Mouse (Mus musculus) MEL (cell line): ENCODE measurements around the gene Lep. TPM values are rescaled to one million over a fixed set of nuclear protein-coding genes. Genes with fewer than 3 reads are reported as not detected.
A peak's percentile ranks its signal among the peaks of the same experiment; 100 is the strongest.

Experiments
- DNase-seq: peaks from one replicate; pipeline ENCODE4 v3.0.0; 2011; ENCODE audit warnings: low read depth, low spot score
- H3K27ac ChIP-seq: 2 replicates; pipeline ENCODE4 v1.5.1; 2012; ENCODE audit warnings: low read depth, mild to moderate bottlenecking, control low read depth, low read length, moderate library complexity; ENCODE audit not compliant: control insufficient read depth
- H3K27me3 ChIP-seq, 2 experiments: fragments of 150-350 bp in 1 of 2; sonication (generic) in 1 of 2; 2 replicates each; pipeline ENCODE4 v1.6.1; 2012; ENCODE audit warnings: low read length in 2 of 2, mild to moderate bottlenecking in 2 of 2, improper control_type of control experiment in 1 of 2, moderate library complexity in 1 of 2; ENCODE audit not compliant: insufficient read depth in 2 of 2, control insufficient read depth in 1 of 2
- H3K36me3 ChIP-seq, 2 experiments: 2 replicates each; pipeline ENCODE4 v1.6.1; 2012 to 2014; ENCODE audit warnings: low read length in 2 of 2, improper control_type of control experiment in 1 of 2, inconsistent platforms in 1 of 2, mild to moderate bottlenecking in 1 of 2; ENCODE audit not compliant: insufficient read depth in 2 of 2, control insufficient read depth in 1 of 2
- H3K4me1 ChIP-seq, 2 experiments: fragments of 150-350 bp in 1 of 2; sonication (generic) in 1 of 2; 2 replicates each; pipeline ENCODE4 v1.6.1; 2012; ENCODE audit warnings: low read length in 2 of 2, improper control_type of control experiment in 1 of 2, mild to moderate bottlenecking in 1 of 2; ENCODE audit not compliant: insufficient read depth in 2 of 2, control insufficient read depth in 1 of 2
- H3K4me3 ChIP-seq, 2 experiments: fragments of 150-350 bp in 1 of 2; sonication (generic) in 1 of 2; 2 replicates each; pipeline ENCODE4 v1.5.1; 2012; ENCODE audit warnings: low read depth in 2 of 2, low read length in 2 of 2, mild to moderate bottlenecking in 2 of 2, moderate library complexity in 2 of 2, control low read depth in 1 of 2, improper control_type of control experiment in 1 of 2; ENCODE audit not compliant: control insufficient read depth in 1 of 2, insufficient read depth in 1 of 2
- H3K79me2 ChIP-seq: 2 replicates; pipeline ENCODE4 v1.6.1; 2012; ENCODE audit warnings: mild to moderate bottlenecking, low read length, moderate library complexity; ENCODE audit not compliant: control insufficient read depth, poor library complexity, insufficient read depth
- H3K9ac ChIP-seq: 2 replicates; pipeline ENCODE4 v1.6.1; 2012; ENCODE audit warnings: low read depth, mild to moderate bottlenecking, control low read depth, low read length, moderate library complexity; ENCODE audit not compliant: control insufficient read depth, poor library complexity, severe bottlenecking
- H3K9me3 ChIP-seq: fragments of 150-350 bp; sonication (generic); replicated peaks from 2 replicates; pipeline ENCODE4 v1.6.1; 2012; ENCODE audit warnings: mild to moderate bottlenecking, low read length, improper control_type of control experiment, moderate library complexity; ENCODE audit not compliant: insufficient read depth
- CHD1 ChIP-seq: IDR thresholded peaks from 2 replicates; pipeline ENCODE4 v1.6.1; 2012; ENCODE audit warnings: low read depth, mild to moderate bottlenecking, inconsistent platforms, low read length, improper control_type of control experiment
- CHD2 ChIP-seq: IDR thresholded peaks from 2 replicates; pipeline ENCODE4 v1.6.1; 2011; ENCODE audit warnings: low read length, improper control_type of control experiment
- CTCF ChIP-seq, 3 experiments: IDR thresholded peaks in 2 of 3; conservative IDR thresholded peaks in 1 of 3; 2 replicates each; pipeline ENCODE4 v1.5.1; 2011 to 2012; ENCODE audit warnings: low read length in 3 of 3, low read depth in 2 of 3, mild to moderate bottlenecking in 2 of 3, improper control_type of control experiment in 1 of 3, inconsistent platforms in 1 of 3, mixed read lengths in 1 of 3, moderate library complexity in 1 of 3; ENCODE audit not compliant: control insufficient read depth in 1 of 3, insufficient read depth in 1 of 3, poor library complexity in 1 of 3, severe bottlenecking in 1 of 3
- EP300 ChIP-seq, 2 experiments: IDR thresholded peaks; 2 replicates each; pipeline ENCODE4 v1.6.1; 2011; ENCODE audit warnings: improper control_type of control experiment in 2 of 2, low read length in 2 of 2, low read depth in 1 of 2, mild to moderate bottlenecking in 1 of 2
- ETS1 ChIP-seq: IDR thresholded peaks from 2 replicates; pipeline ENCODE4 v1.6.1; 2012; ENCODE audit warnings: low read depth, mild to moderate bottlenecking, inconsistent platforms, low read length, improper control_type of control experiment, moderate library complexity
- GABPA ChIP-seq: IDR thresholded peaks from 2 replicates; pipeline ENCODE4 v1.6.1; 2012; ENCODE audit warnings: low read depth, mild to moderate bottlenecking, inconsistent platforms, low read length, improper control_type of control experiment, moderate library complexity
- GATA1 ChIP-seq: IDR thresholded peaks from 2 replicates; pipeline ENCODE4 v1.6.1; 2011; ENCODE audit warnings: low read depth, low read length, improper control_type of control experiment
- KAT2A ChIP-seq: conservative IDR thresholded peaks from 2 replicates; pipeline ENCODE4 v1.6.1; 2012; ENCODE audit warnings: low read depth, low read length, improper control_type of control experiment, inconsistent platforms
- MAFK ChIP-seq: IDR thresholded peaks from 2 replicates; pipeline ENCODE4 v1.6.1; 2011; ENCODE audit warnings: low read depth, mild to moderate bottlenecking, low read length, improper control_type of control experiment, borderline replicate concordance
- MAZ ChIP-seq: IDR thresholded peaks from 2 replicates; pipeline ENCODE4 v1.6.1; 2012; ENCODE audit warnings: low read depth, mild to moderate bottlenecking, inconsistent platforms, low read length, improper control_type of control experiment
- MEF2A ChIP-seq: IDR thresholded peaks from 2 replicates; pipeline ENCODE4 v1.6.1; 2014; ENCODE audit warnings: low read depth, mild to moderate bottlenecking, inconsistent platforms, low read length, improper control_type of control experiment; ENCODE audit not compliant: poor library complexity, insufficient replicate concordance, severe bottlenecking; ENCODE audit errors: extremely low read depth
- MXI1 ChIP-seq: IDR thresholded peaks from 2 replicates; pipeline ENCODE4 v1.6.1; 2011; ENCODE audit warnings: mild to moderate bottlenecking, low read depth, low read length, improper control_type of control experiment
- MYB ChIP-seq: IDR thresholded peaks from 2 replicates; pipeline ENCODE4 v1.6.1; 2011; ENCODE audit warnings: mild to moderate bottlenecking, low read depth, low read length, improper control_type of control experiment
- POLR2A ChIP-seq, 2 experiments: IDR thresholded peaks; 2 replicates each; pipeline ENCODE4 v1.6.1; 2011 to 2012; ENCODE audit warnings: low read length in 2 of 2, mild to moderate bottlenecking in 2 of 2, control low read depth in 1 of 2, improper control_type of control experiment in 1 of 2, low read depth in 1 of 2, moderate library complexity in 1 of 2; ENCODE audit not compliant: control insufficient read depth in 1 of 2, insufficient read depth in 1 of 2, poor library complexity in 1 of 2
- POLR2AphosphoS5 ChIP-seq: IDR thresholded peaks from 2 replicates; pipeline ENCODE4 v1.6.1; 2012; ENCODE audit warnings: low read depth, borderline replicate concordance, mild to moderate bottlenecking, inconsistent platforms, low read length, moderate library complexity, mixed read lengths
- RAD21 ChIP-seq: IDR thresholded peaks from 2 replicates; pipeline ENCODE4 v1.6.1; 2011; ENCODE audit warnings: mild to moderate bottlenecking, low read depth, low read length, improper control_type of control experiment
- SIN3A ChIP-seq: IDR thresholded peaks from 2 replicates; pipeline ENCODE4 v1.6.1; 2012; ENCODE audit warnings: low read length, improper control_type of control experiment, inconsistent platforms
- SMC3 ChIP-seq: IDR thresholded peaks from 2 replicates; pipeline ENCODE4 v1.6.1; 2011; ENCODE audit warnings: low read depth, low read length, improper control_type of control experiment
- TBP ChIP-seq: IDR thresholded peaks from 2 replicates; pipeline ENCODE4 v1.8.0; 2011; ENCODE audit warnings: low read depth, low read length, improper control_type of control experiment
- UBTF ChIP-seq: IDR thresholded peaks from 2 replicates; pipeline ENCODE4 v1.6.1; 2012; ENCODE audit warnings: low read depth, mild to moderate bottlenecking, inconsistent platforms, low read length, improper control_type of control experiment, moderate library complexity, borderline replicate concordance; ENCODE audit not compliant: insufficient read depth
- USF1 ChIP-seq: IDR thresholded peaks from 2 replicates; pipeline ENCODE4 v1.6.1; 2014; ENCODE audit warnings: low read depth, mild to moderate bottlenecking, inconsistent platforms, low read length, improper control_type of control experiment, moderate library complexity
- ZC3H11A ChIP-seq: IDR thresholded peaks from 2 replicates; pipeline ENCODE4 v1.6.1; 2012; ENCODE audit warnings: low read depth, mild to moderate bottlenecking, inconsistent platforms, low read length, improper control_type of control experiment
- ZNF384 ChIP-seq: IDR thresholded peaks from 2 replicates; pipeline ENCODE4 v1.6.1; 2012; ENCODE audit warnings: low read depth, mild to moderate bottlenecking, inconsistent platforms, low read length, improper control_type of control experiment
- polyA plus RNA-seq, 2 experiments: library from polyadenylated mRNA; stranded (reverse) in 1 of 2; unstranded in 1 of 2; fragments of >175 nt in 1 of 2; fragments of >200 nt in 1 of 2; gene quantifications; 2 replicates each; pipeline versions ENCODE4 v1.2.1 to v1.2.4; 2012; ENCODE audit warnings: low replicate concordance in 2 of 2, low read depth in 1 of 2; ENCODE audit not compliant: insufficient read length in 2 of 2, insufficient read depth in 1 of 2, missing spikeins in 1 of 2
- total RNA-seq: library from RNA; depleted of rRNA; stranded (reverse); fragments of 300-350 nt; gene quantifications from 2 replicates; pipeline ENCODE4 v1.2.3, GENCODE M21; 2012

Lep gene
- total and polyA plus RNA-seq, 3 experiments: not detected

GRCm38 (mm10) chr6:29084401-29084800 lies 24.4 kb downstream of the Lep start:
- no peak for TF ChIP-seq GATA1
- no peak for TF ChIP-seq POLR2A (IDR thresholded peaks at IDR 0.05; ENCODE audit: control insufficient read depth in 1 of 2, insufficient read depth in 1 of 2, low read depth in 1 of 2, low read length in 2 of 2, poor library complexity in 1 of 2)
- no peak for TF ChIP-seq ZC3H11A
- no peak for TF ChIP-seq EP300 (IDR thresholded peaks at IDR 0.05; ENCODE audit: low read depth in 1 of 2, low read length in 2 of 2)
- no peak for TF ChIP-seq UBTF
- TF ChIP-seq MEF2A: no peak
- no peak for TF ChIP-seq MAFK
- peaks cover 5 to 12% of the 10 kb centered on the region in 2 experiments; a peak in 3 of 4 replicates for H3K27me3 ChIP-seq
- H3K9ac ChIP-seq: no peak overlapping the region
- H3K9me3 ChIP-seq: no peaks in the 10 kb centered on the region
- no peak for DNase-seq
- no peak overlapping the region for H3K27ac ChIP-seq
- no peak overlapping the region for H3K4me3 ChIP-seq
- H3K4me1 ChIP-seq: peaks cover 2 to 12% of the 10 kb centered on the region in 2 experiments; a peak in 3 of 4 replicates
- H3K79me2 ChIP-seq: no peaks in the 10 kb centered on the region; the same call in 1 of the 2 replicates
- peaks cover 0 to 9% of the 10 kb centered on the region in 2 experiments; a peak in 1 of 4 replicates for H3K36me3 ChIP-seq

GRCm38 (mm10) chr6:29087921-29088709 lies 28.1 kb downstream of the Lep start:
- H3K36me3 ChIP-seq: peaks cover 0 to 9% of the 10 kb centered on the region in 2 experiments; a peak in 1 of 4 replicates
- DNase-seq: peak; percentile 53
- H3K4me3 ChIP-seq: peak overlapping the region in 1 of 2 experiments; percentile 25; a peak in 1 of 4 replicates
- no peaks in the 10 kb centered on the region; the same call in 1 of the 2 replicates for H3K79me2 ChIP-seq
- TF ChIP-seq MXI1 (no peak), CTCF (IDR thresholded peaks at IDR 0.05 in 2 of 3, conservative IDR thresholded peaks at IDR 0.05 in 1 of 3; ENCODE audit: control insufficient read depth in 1 of 3, insufficient read depth in 1 of 3, low read depth in 2 of 3, low read length in 3 of 3, poor library complexity in 1 of 3, severe bottlenecking in 1 of 3) (no peak), SIN3A (no peak), RAD21 (no peak), GATA1 (no peak), SMC3 (no peak), TBP (no peak), EP300 (IDR thresholded peaks at IDR 0.05; ENCODE audit: low read depth in 1 of 2, low read length in 2 of 2) (no peak), ZNF384 (no peak), CHD1 (no peak), ETS1 (no peak; the same call in 1 of the 2 replicates), GABPA (no peak), CHD2 (no peak), POLR2AphosphoS5 (no peak), ZC3H11A (no peak), MYB (no peak), UBTF (no peak), MAZ (no peak), KAT2A (no peak), USF1 (no peak)
- H3K27me3 ChIP-seq: peaks cover 3 to 10% of the 10 kb centered on the region in 2 experiments; a peak in 2 of 4 replicates
- H3K27ac ChIP-seq: peak overlapping the region; percentile 62; the same call in 1 of the 2 replicates
- peaks cover 2 to 12% of the 10 kb centered on the region in 2 experiments; a peak in 3 of 4 replicates for H3K4me1 ChIP-seq
- no peaks in the 10 kb centered on the region for H3K9me3 ChIP-seq
- H3K9ac ChIP-seq: peak overlapping the region; percentile 74
